Mouse (Mus musculus): ENCODE results near the gene Gadd45gip1. TPM values are rescaled to one million over a fixed set of nuclear protein-coding genes. Genes with fewer than 3 reads are reported as not detected.
A peak's percentile ranks its signal among the peaks of the same experiment; 100 is the strongest.

Gadd45gip1 gene
- total RNA-seq, 2 experiments from 2014 or later: 63.3 to 70.5 TPM

- DNase-seq: peak; percentile 88 to 92
These were observed 854 bp downstream of the Gadd45gip1 start for GRCm38 (mm10) chr8:84832034-84832717.

GRCm38 (mm10) chr8:84832759-84833742, 1.7 kb downstream of the Gadd45gip1 start:
- DNase-seq: no peak

DNA sequence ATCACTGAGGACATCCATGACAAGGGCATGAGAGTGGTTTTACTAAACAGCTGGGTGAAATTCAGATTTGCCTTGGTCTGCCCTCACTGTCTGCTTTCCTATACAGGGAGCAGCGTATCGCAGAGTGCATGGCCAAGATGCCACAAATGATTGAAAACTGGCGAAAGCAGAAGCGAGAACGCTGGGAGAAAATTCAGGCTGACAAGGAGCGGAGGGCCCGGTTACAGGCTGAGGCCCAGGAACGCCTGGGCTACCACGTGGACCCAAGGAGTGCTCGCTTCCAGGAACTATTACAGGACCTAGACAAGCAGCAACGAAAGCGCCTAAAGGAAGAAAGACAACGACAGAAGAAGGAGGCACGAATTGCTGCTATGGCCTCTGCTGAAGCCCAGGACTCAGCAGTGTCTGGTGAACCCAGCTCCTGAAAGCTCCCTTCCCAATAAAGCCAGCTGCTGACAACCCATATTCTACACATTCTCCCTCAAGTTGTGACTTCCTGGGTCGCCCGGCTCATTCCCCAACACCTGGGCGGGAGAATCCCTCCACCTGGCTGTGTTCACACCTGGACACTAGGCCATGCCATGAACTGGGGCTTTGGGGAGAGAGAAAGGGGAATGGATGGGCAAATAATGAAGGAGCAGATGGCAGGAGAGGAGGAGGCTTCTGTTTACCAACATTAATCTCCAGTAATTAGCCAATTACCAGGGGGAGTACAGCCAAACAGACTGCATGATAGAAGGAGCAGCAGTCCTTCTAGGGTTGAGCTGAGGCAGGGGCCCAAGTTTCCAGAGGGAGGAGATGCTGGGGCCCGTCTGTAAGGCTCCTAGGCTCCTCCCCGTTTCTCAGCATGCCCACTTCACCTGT, 2.9 kb downstream of the Gadd45gip1 start:
- peak in 1 of 2 experiments; percentile 25 for DNase-seq

- DNase-seq: peak; percentile 68 to 77
These were observed 3.8 kb downstream of the Gadd45gip1 start for GRCm38 (mm10) chr8:84834866-84835855.

DNA sequence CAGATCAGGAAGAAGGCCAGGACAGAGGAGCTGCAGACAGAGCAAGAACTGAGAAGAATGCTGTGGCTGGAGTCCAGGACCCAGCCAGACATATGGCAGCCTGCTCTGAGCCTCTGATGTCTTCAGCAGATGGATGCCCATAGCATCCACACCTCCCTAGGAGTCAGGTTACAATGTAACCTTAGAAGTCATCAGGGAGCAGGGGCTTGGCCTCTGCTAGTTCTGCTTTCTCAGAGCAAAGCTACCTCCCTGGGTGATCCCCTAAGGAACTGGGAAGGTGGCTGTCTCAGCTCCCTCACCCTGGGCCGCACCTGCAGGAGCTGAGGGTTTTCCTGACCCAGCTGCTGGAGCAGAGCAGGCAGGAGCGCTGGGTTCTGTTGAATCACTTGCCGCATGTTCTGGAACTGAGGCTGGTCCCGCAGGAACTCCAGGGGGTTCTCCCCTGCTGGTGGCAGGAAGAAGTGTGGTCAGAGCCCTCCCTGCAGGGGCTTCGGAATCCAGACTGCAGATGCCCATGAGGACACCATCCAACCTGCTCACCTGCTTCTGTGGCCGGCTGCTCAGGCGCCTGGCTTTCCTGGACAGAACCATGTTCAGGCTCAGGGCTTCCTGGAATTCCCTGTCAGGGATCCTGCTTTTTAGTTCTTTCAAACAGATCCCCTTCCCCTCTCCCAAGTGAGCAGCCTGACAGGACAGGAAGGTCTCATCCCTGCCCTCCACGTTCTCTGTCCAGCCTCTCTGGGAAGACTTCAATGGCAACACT, 6.0 kb downstream of the Gadd45gip1 start:
- DNase-seq: no peak

DNA sequence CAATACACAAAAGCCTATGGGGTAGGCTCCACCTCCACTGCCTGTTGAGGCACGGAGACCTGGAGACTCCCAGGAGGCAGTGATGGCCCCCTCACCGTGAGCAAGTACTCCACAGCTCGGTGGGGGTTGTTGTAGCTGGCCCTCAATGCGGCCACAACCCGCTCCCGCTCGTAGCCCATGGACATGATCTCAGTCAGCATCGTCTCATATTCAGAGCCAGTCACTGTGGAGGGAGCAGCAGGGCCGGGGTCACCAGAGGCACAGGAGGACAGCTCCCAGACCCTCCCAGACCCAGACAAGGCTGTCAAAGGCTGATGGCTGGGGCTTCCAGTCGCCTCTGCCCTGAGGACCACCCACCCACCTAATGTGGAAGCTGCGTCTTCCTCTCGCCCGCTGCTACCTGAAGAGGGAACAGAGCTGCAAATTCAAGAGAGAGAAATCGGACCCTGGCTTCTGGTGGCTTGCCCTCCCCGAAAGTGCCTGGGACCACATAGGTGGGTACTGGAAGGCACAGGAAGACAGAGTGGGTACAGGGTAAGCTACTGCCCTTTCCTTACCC, 6.7 kb downstream of the Gadd45gip1 start:
- DNase-seq: no peak

- DNase-seq: no peak
These were observed 7.2 kb downstream of the Gadd45gip1 start for GRCm38 (mm10) chr8:84838513-84838912.

GRCm38 (mm10) chr8:84839411-84839810, 8.1 kb downstream of the Gadd45gip1 start:
- no peak for DNase-seq

GRCm38 (mm10) chr8:84839875-84840247, 8.5 kb downstream of the Gadd45gip1 start:
- no peak for DNase-seq

GRCm38 (mm10) chr8:84840248-84840999, 9.1 kb downstream of the Gadd45gip1 start, which contains the start of gene Rad23a:
Gene Rad23a (minus strand): TSS chr8:84840665.
- DNase-seq: peak; percentile 94 to 95

GRCm38 (mm10) chr8:84841514-84841913, 10.2 kb downstream of the Gadd45gip1 start:
- no peak for DNase-seq

GRCm38 (mm10) chr8:84844397-84845070, 13.2 kb downstream of the Gadd45gip1 start:
- no peak for DNase-seq

DNA sequence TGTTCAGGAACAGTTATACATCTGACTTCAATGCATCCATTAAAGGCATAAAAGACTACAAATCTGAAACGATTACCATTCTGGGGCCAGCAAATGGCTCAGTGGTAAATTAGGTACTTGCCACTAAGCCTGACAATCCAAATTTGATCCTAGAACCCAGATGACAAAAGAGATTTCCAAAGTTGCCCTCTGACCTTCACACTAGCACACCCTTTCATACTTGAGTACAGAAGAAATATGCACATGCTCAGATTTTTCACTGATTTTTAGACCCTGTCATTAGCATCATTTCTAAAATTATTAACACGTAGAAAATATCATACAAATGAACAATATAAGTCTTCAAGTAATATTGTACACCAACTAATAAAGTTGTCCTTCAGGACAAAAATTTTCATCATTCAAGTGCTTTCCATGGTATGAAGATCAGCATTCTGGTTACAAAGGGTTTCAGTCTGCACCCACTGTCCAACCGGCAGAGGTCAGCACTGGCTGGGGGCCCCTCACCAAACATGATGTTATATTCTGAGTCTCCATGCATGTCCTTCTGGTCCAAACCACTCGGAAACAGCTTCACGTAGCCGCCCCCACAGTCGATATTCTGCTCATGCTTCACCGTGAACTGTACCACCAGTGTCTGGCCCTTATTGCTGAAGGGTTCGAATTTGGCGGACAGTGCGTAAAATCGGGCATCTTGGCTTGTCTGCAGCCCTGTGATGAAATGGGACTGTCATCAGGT, 14.2 kb downstream of the Gadd45gip1 start:
- DNase-seq: peak; percentile 61 to 65

- no peak for DNase-seq
These were observed 14.9 kb downstream of the Gadd45gip1 start for GRCm38 (mm10) chr8:84846094-84846721.

DNA sequence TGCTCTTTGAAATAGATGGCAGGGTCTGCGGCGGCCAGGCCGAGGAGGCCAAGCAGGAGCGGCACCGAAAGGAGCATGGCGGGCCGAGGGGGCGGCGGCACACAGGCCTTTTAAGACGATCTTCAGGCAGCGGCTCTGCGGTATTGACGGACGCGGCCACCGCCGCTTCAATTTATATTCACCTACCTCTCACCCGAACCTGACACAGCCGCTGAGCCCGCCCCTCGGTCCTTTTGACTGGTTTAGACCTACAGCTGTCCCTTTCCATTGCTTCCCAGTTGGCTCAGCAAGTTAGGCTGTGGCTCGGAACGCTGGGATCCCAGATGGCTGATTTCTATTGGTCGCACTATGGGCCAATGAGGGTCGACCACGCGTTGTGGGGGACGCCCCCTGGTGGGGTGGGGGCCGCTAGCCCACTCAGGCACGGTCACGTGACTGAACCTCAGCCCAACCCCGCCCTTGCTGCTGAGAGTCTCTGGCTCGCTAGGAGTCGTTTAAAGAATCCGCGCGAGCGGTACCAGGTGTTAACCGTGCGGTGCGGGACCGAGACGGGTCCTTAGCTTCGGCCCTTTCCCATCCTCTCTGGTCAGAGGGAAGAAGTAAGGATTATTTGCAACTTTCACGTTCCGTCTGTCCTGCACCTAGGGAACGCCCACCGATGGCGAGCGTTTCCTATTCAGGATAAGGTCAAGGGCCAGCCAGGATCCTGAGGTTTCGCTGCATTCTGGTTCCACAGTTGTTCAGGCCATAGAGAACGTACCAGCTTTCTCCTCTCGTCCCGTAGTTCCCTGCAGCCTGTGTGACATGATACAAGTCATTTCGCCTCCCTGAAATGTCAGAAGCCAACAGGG, 15.6 kb downstream of the Gadd45gip1 start, which contains the start of gene Calr:
Calr (minus strand) TSS at position 213 of the 851 bp plus-strand sequence.
- peak; percentile 100 for DNase-seq

All from adrenal gland, postnatal 36 days (tissue).